Mouse (Mus musculus): ENCODE measurements around the gene Larp4.

The Larp4 gene

GRCm38 (mm10) chr15:100004677-100005273 is 34.9 kb downstream of the Larp4 start:
- no peak for DNase-seq (ENCODE audit: low spot score)

DNA sequence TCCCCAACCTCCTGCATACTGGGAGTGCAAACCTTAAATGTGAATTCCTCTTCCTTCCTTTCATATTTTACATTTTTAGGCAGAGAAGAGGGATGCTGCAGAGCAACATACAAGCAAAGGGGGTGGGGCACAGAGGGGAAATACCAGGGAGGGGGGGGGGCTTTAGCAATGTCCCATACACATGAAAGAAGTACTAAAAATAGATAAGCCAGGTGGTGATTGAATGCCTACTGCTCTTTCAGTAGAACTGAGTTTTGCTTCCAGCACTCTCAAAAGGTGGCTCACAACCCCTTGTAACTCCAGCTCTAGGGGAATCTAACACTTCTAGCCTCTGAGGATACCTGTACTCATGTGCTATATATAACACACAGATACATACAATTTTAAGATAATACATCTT is 36.3 kb downstream of the Larp4 start:
- DNase-seq (ENCODE audit: low spot score), result no peak

DNA sequence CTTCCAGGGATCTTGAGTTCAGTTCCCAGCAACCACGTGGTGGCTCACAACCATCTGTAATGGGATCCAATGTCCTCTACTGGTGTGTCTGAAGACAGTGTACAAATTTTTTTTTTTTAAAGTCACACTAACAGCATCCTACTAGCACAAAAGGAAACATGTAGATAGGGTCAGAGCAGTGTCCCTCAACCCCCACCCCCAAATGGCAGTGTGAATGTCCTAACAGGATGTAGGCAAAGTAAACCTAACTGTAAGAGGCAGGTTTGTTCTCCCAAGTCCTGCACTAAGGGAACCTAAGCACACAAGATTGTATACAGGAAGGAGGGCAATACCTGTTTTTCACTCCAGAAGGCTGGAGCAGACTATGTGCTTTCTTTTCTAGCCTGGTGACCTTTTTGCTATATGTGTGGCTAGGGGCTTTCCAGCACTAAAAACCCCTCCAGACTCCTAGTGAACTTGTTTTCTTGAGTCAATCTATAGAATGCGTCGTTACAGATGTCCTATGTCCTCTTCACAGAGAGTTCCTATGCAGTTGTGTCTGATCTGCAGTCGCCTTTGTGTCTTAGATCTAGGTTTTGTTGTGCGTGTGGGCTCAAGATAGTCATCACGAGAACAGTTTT is 48.5 kb downstream of the Larp4 start:
- no peak for DNase-seq (ENCODE audit: low spot score)

GRCm38 (mm10) chr15:100021175-100021574 is 51.3 kb downstream of the Larp4 start:
- DNase-seq (ENCODE audit: low spot score), result no peak

DNA sequence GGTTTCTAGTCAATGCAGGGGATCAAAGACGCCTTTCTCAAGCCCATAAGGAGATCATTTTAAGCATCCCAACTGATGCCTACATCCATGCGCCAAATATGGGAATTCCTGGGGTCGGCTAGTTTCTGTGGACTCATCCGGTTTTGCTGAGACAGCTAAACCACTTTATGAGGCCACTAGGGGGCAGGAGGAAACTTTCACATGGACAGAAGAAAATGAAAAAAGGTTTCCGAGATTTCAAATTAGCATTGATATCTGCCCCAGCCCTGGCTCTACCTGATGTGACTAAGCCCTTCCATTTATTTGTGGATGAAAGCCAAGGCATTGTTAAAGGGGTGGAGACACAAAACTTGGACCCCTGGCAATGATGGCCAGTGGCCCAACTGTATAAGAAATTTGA is 53.1 kb downstream of the Larp4 start:
- DNase-seq (ENCODE audit: low spot score), result peak; percentile 61

DNA sequence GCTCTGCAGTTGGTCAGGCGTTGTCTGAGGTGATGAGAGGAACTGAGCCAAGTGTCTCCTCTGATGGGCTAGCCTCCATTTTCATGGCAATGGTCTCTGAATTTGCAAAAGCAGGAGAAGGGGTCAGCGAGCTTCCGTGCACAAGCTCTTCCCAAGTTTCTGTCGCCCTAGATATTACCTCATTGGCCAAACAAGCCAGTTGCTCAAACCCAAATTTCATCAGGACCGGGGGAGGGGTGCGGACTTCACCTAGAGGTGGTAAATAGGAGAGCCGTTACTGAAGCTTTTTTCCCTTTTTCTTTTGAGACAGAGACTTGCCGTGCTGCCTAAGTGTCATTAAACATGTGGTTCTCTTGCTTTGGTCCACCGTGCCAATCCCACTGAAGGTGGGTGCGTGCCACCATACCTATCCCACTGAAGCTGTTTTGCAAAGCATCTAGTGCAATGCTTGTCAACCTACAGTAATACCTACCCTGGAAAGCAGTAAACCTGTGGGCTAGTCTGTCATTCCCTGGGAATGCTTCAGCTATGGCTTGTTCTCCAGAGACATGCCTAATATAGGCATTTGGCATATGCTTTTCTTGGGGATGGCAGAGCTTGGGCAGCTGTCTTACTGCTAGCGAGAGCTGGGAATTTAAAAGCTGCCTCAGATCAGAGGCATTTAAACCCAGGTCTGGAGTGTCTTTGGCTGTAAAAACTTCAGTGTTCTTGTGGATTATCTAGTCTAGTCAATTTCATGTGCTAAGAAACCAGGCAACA is 55.4 kb downstream of the Larp4 start:
- DNase-seq (ENCODE audit: low spot score), result no peak

DNA sequence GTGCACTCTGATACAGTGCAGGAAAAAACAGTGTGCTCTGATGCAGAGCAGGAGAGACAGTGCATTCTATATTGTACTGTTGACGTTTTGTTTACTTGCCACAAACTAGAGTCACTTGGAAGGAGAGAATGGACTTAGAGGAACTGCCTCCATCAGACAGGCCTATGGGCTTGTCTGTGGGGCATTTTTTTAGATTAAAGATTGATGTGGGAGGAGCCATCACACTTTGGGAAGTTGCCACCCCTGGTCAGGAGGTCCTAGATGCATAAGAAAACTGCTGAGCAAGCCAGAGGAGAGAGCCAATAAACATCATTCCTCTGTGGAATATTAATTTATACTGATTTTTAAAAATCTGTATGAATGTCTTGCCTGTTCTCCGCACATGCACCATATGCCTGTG is 58.3 kb downstream of the Larp4 start:
- DNase-seq (ENCODE audit: low spot score), result no peak

- peak; percentile 39 for DNase-seq (ENCODE audit: low spot score)
Measured at GRCm38 (mm10) chr15:100029497-100029896, 59.6 kb downstream of the Larp4 start.

- DNase-seq (ENCODE audit: low spot score), result no peak
Measured at GRCm38 (mm10) chr15:100029900-100030299, 60.0 kb downstream of the Larp4 start.

- DNase-seq (ENCODE audit: low spot score), result no peak
Measured at GRCm38 (mm10) chr15:100032546-100032945, 62.7 kb downstream of the Larp4 start.

DNA sequence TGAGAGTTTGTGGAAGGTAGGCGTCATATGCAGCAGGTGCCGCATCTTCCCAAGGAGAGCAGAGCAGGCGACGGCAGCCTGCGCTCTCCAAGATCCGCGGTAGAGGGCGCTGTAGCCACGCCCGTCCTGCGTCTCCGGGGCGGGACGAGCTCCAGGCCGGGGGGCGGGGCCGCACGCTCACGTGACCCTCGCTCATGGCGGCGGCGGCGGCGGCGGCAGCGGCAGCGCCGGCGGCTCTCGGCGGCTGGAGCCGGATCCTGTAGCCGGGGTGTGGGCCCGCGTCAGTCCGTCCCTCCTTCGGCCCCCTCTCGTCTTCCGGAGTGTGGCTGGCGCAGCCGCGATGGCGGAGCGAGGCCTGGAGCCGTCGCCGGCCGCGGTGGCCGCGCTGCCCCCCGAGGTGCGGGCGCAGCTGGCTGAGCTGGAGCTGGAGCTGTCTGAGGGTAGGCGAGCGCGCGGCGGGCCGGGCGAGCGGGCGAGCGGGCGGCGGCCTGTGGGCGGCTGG is 68.7 kb downstream of the Larp4 start, which contains the start of gene Dip2b:
Gene Dip2b, plus strand, starts transcription at position 195 of the 502 bp plus-strand sequence.
- peak; percentile 98 for DNase-seq (ENCODE audit: low spot score)

- DNase-seq (ENCODE audit: low spot score), result peak; percentile 51
Measured at GRCm38 (mm10) chr15:100039001-100039701, 69.3 kb downstream of the Larp4 start.

- no peak for DNase-seq (ENCODE audit: low spot score)
Measured at GRCm38 (mm10) chr15:100040541-100041266, 70.8 kb downstream of the Larp4 start.

DNA sequence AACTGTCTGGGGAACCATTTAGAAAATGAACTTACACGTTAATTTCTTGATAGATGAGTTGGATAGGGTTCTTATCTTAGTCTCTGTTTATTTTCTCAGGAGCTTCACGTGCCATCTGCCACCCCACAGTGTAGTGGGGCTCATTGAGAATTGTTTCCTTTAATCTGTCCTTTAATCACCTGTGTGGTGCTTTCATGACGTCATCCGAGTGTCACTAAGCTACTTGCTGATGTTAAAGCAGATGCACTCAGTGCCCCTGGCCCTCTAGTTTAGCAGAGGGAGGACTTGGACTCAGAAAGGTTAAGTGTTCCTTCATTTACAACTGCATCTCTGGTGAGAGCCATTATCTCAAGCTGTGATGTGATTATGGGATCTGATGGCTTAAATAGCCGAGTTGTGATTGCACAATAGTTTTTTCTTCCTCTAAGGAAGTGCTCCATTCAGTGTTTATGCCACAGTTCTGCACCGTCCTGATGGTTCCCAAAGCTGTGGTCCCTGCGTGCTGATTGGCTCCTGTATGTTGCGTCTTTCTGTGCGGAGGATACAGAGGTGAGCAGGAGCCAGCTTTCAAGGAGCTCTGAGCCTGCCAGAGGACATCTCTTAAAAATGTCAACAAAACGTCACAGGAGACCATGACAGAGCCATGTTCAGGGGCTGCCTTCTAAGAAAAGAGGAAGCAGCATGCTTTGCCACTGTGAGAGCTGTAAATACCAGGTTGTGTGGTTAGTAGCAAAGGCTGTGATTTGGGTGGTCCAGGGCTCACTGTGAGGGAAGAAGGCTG is 71.6 kb downstream of the Larp4 start:
- no peak for DNase-seq (ENCODE audit: low spot score)

DNA sequence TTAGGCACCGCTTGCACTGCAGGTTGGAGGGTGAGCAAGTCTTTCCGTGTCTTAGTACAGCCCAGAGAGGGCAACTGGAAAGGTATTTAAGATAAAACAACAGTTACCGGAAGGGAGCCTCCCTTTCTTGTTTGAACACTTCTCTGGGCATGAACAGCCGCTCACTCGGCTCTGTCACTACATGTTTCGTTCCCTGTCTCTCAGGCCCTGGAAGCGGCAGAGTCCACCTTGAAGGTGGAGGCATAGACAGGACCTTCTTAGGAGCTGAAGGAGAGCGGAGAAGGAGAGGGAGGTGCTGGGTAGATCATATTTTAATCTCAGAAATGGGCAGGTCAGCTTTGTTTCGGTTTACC is 72.2 kb downstream of the Larp4 start:
- peak; percentile 57 for DNase-seq (ENCODE audit: low spot score)

- no peak for DNase-seq (ENCODE audit: low spot score)
Measured at GRCm38 (mm10) chr15:100045576-100045975, 75.7 kb downstream of the Larp4 start.

DNA sequence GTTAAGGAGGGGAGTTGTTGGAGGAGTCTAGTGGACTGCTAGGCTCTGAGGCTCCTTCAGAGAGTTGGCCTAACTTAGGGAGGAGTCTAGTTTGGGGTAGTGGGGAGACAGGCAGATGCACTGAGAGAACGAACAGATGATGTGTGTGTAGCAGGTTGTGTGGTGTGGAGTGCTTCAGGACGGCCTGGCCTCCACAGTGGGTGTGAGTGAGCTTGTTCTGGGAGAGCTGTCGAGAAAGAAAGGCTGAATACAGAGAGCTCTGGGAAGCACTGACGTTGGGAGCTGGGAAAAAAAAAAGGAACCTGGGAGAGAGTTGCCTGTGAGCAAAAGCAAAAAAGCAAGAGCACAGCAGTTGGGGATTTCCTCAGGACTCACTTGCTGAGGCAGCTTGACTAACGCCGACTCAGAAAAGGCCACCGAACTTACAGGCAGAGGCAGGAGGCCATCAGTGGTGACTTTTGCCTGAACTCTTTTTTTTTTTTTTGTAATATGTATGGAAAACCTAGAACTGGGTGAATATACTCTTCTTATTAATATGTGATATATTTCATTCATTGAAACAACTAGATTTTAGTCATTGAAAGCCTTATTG is 79.7 kb downstream of the Larp4 start:
- no peak for DNase-seq (ENCODE audit: low spot score)

- DNase-seq (ENCODE audit: low spot score), result no peak
Measured at GRCm38 (mm10) chr15:100050940-100051339, 81.1 kb downstream of the Larp4 start.

DNA sequence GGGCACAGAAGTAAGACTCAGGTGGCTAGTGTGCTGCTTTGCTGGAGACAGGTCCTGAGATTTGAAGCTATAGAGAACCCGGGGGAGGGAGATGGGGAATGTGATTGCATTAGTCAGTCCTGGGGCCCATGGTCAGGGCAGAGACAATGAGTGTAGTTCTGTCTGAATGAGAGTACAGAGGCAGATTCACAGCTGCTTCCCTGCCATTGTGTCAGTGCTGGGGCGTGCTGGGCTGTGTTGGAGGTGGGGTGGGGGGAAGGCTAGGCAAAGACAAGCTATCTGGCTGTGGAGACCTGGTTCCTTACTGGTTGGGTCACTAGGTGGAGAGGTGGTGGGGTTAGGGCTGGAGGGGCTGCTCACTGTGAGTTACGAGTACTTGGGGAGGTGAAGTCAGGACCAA is 82.9 kb downstream of the Larp4 start:
- no peak for DNase-seq (ENCODE audit: low spot score)

GRCm38 (mm10) chr15:100056397-100056908 is 86.6 kb downstream of the Larp4 start:
- no peak for DNase-seq (ENCODE audit: low spot score)
